Mouse (Mus musculus) brain, embryonic 18.5 days (tissue): ENCODE measurements at regions not wholly inside any gene's neighbourhood (a gene's known extent, or its start where the extent isn't known, plus 50 kb on each side); places are given as distances from the start of the nearest gene placed in this dataset.
"Not testable (repeated sequence)": the region's sequence is repeated elsewhere in the genome, so short reads cannot be mapped to it uniquely, and the experiment has no call there.

Source experiments
- DNase-seq: peaks from one replicate; pipeline ENCODE4 v3.0.0-alpha.2; 2012; ENCODE audit warnings: low read depth, low spot score

DNA sequence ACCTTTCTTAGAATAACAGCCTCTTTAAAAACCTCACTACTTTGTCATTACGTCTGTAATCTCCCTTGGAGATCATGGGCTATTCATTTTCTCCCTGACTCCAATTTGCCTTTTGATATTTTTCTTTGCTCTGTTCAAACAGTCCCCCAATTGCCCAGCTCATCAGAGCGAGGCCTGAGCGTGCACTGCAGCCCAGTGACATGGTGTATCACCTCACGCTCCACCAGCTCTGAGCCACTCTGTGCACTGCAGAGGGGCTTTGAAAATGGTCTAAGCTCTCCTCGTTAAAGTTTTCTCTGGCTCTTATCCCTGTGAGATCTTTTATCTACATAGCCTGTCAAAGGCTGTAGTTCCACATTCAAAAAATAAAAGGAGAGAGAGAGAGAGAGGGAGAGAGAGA is 152.1 kb downstream of the Srek1 start:
- DNase-seq: no peak

GRCm38 (mm10) chr13:103620958-103621357 is 153.4 kb downstream of the Srek1 start:
- DNase-seq: not testable (repeated sequence)

GRCm38 (mm10) chr13:103613333-103613725 is 161.1 kb downstream of the Srek1 start:
- no peak for DNase-seq

GRCm38 (mm10) chr13:103612720-103613332 is 161.6 kb downstream of the Srek1 start:
- no peak for DNase-seq

DNA sequence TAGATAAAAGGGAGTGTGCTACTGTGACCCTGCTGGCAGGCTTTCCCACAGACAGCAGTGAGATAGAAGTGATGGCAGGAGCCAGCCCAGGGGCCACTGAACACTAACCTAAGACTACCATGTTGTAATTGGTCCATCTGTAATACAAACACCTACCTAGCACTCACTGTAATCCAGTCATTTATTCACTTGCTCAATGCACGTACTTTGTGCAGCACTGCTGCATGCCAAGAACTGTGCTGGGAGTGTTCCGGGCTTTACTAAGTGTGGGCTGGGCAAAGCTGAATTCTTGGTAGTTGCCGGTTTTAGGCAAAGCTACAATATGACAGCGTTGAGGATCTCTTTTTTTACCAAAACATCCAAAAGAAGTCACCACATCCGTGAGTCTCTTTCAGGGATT is 172.1 kb downstream of the Srek1 start:
- no peak for DNase-seq

- no peak for DNase-seq
Measured at GRCm38 (mm10) chr13:103592371-103592770, 182.0 kb downstream of the Srek1 start.

DNA sequence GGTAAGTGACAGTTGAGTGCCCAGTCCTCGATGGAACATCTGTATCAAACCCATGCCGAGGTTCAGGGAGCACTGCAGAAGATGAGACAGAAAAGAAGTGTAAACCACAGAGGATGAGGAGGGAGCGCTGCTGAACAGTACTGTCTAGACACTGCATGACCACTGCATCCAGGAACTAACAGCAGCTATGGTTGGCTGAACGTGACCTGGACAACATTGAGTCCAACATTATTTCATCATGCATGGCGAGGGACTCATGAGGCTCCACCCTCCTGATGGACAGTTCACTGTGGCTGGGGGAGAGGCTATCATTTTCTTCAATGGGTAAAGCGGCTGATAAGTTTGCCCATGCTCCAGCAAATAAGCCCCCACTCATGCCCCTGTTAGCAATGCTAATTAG is 182.5 kb downstream of the Srek1 start:
- DNase-seq: no peak

DNA sequence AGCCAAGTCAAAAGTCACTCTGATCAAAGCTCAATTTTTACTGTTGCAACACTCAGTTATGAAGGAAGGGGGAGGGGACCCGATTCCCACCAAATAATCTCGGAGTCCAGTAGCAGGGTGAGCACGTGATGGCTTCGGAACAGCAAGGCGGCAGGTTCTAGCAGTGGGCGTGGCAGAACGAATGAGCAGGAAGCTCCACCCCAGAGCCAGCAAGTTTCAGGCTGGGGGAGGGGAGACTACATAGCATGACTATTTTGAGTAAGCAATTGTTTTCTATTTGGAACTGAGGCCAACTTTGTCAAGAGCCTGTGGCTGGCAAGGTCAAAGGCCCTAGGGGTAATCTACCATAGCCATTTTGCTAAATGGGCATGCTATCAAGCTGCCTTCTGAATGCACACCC is 183.0 kb downstream of the Srek1 start:
- DNase-seq: not testable (repeated sequence)

GRCm38 (mm10) chr13:103589646-103590045 is 184.8 kb downstream of the Srek1 start:
- no peak for DNase-seq

DNA sequence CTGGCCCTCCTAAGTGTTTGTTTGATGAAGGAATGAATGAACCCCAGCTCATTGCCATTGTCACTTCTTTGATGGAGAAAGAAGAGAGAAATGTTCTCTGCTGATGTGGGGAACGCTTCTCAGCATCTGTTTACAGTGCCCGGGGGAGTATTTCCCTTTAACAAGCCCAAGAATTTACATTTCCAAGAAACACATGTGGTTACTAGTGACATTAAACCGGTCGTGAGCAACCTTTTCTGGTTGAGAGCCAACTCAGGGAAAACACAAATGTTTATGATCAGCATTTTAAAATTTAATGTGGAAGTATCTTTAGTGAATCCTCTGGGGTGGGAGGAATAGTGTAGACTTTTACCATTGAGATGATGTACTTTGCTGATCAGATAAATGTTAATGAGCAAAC is 197.6 kb downstream of the Srek1 start:
- DNase-seq: no peak

DNA sequence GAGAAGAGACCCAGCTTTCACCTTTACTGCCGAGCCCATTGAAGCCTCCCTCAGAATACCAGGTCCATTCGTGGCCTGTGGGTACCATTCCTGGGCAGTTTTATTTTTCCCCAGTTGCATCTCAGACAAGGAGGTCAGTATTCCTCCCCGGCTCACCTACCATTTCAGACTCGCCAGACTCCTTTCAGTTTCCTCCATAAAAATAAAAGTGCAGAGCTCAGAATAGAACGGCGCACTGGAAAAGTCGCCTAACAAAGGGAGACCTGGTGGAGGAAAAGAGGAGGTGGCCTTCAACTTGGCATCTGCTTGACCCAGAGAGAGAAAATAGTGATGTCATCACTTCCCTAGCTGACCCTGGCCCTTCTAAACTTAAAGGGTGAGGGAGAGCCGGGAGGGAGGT is 209.7 kb downstream of the Srek1 start:
- DNase-seq: no peak

DNA sequence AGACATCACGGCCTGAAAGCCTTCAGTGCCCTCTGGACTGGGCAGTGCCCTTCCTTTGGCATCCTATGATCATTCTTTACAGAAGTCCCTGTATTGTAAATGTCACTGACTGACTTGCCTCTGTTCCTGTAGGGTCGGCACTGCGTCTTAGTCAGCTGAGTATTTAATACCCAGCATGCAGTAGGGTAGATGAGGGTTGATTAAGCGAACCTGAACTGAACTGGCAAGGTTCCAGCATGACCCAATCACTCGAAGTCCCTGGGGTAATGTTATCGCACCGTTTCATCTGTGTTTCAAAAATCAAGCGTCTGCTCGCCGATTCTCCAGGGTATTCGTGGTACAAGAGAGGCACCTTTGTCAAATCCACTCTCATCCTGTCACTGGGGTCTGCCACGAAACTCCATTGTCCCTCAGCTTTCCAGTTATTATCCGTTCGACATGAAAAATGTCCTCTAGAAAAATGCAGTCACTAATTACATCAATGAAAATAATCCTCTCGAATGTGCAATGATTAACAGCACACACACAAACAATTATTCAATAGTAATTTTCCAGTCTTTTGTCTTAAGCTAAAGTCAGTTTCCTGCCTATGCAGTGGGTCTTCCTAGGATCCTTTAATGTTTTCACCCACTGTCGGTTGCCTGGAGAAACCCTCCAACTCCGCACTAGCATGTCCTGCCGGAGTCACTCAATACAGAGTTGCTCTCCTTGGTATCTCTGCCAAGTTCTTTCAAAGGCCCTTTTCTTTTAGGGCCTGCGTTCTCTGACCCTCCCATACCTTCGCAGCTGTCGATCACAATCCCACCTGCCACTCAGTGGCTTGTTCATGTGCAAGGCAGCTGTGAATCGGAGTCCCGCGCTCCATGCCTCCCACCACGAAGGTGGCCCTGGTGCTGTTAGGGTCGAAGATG is 212.4 kb downstream of the Srek1 start:
- DNase-seq: no peak

DNA sequence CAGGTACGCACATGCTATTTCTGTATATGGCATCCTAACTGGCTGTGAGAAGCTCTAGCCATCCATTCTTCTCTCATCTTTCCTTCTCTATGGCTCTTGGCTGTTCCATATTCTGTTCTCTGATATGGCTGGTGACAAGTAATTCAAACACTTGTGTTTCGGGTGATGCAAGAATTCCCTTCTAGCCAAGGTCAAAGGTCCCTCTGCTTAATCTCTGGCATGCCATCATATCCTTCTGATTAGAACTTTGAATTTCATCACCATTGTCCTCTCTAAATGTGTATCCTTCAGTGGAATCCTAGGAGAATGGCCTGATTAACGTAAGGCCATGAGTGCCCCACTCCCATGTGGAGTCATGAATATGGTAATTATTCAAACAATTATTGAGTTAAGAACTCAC is 215.5 kb downstream of the Srek1 start:
- no peak for DNase-seq

DNA sequence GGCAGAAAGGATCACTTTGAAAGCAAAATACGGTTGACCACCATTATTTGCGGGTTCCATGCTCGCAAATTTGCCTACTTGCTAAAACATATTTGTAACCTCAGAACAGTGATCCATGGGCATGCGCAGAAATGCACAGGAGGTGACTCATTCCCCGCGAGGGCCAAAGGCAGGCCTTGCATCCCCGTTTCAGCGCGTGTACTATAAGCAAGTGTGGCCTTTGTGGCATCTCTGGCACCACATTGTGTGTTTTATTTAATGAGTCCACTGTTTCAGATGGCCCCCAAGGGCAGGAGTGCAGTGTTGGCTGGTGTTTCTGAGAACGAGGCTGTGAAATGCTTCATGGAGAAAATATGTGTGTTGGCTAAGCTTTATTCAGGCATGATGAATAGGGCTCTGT is 205.3 kb upstream of the Mast4 start:
- DNase-seq: no peak

DNA sequence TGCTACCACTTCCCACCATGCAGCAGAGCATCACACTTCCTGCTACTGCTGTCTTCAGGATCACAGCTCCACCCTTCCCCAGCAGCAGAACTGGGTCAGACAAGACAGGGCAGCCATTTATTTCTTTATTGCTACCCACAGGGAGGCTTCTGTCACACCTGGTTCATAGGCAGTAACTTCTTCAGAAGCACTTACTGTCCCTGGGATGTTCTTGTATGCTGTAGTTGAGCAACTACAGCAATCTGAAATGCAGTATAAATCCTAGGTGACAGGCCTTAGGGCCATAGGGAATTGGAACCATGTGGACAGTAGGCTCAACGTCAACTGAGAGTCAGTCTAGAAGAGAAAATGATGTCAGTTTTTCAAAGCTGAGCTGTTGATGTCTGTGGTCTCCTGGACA is 179.5 kb upstream of the Mast4 start:
- no peak for DNase-seq

GRCm38 (mm10) chr13:103512476-103512875 is 178.2 kb upstream of the Mast4 start:
- DNase-seq: peak; percentile 20

DNA sequence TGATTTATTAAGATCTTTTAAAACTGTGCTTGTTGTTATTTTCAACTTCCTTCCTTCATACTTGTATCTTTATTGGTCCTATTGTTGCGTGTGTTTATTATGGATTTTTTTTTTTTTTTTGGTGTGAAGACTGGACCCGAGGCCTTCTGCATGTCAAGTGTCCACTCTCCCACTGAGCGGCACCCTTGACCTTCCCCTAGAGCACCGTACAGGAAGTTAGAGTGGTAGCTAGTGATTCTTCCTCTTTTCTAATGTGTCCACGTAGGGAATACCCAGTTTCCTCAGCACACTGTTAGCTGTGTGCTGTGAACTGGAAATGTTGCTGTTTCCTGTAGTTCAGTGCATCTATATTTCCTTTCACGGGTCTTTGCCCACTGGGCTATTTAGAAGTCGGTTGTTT is 170.7 kb upstream of the Mast4 start:
- no peak for DNase-seq

- DNase-seq: no peak
Measured at GRCm38 (mm10) chr13:103499376-103499775, 165.1 kb upstream of the Mast4 start.

DNA sequence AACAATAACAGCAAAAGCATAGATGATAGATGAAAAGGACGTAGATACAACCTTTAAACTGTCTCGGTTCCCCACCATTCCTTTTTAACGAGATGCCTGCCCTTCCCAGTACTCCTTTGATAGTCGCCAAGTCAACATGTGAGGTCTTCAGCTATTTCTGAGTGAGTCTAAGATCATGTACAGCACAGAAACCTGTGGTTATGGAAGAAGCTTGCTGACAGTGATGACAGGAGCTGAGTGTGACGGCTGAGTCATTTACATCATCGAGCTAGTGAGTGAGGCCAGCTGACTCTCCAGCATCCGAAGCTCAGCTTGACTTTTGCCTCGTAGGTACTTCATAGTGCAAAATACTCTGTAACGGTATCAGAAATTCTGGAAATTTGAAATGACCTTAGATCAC is 160.1 kb upstream of the Mast4 start:
- no peak for DNase-seq

GRCm38 (mm10) chr13:103493567-103493966 is 159.3 kb upstream of the Mast4 start:
- DNase-seq: no peak

- no peak for DNase-seq
Measured at GRCm38 (mm10) chr13:103490049-103490448, 155.8 kb upstream of the Mast4 start.

GRCm38 (mm10) chr13:103484092-103484491 is 149.8 kb upstream of the Mast4 start:
- no peak for DNase-seq

- no peak for DNase-seq
Measured at GRCm38 (mm10) chr13:103483392-103483791, 149.1 kb upstream of the Mast4 start.
